Mouse (Mus musculus): ENCODE measurements around the gene Fry. TPM values are rescaled to one million over a fixed set of nuclear protein-coding genes. Genes with fewer than 3 reads are reported as not detected.

The Fry gene
- polyA plus RNA-seq, 1 experiment = not detected

DNA sequence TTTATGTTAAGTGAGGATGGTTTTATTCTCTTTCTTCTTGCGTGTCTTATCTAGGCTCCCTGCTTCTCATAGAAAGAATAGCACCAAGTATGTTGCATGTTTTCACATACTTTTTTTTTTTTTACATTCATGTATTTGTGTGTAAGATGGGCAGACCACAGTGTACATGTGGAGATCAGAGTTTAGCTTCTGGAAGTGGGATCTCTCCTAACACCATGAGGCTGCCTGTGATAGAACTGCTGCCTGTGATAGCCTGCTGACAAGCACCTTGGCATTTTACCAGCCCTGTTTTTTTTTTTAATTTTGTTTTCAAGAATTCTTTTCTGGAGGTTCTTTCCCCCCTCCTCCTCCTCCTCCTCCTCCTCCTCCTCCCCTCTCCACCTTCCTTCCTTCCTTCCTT lies 59.3 kb downstream of the Fry start:
- TF ChIP-seq GATA1 (IDR thresholded peaks at IDR 0.05; ENCODE audit: low read length) = no peak

DNA sequence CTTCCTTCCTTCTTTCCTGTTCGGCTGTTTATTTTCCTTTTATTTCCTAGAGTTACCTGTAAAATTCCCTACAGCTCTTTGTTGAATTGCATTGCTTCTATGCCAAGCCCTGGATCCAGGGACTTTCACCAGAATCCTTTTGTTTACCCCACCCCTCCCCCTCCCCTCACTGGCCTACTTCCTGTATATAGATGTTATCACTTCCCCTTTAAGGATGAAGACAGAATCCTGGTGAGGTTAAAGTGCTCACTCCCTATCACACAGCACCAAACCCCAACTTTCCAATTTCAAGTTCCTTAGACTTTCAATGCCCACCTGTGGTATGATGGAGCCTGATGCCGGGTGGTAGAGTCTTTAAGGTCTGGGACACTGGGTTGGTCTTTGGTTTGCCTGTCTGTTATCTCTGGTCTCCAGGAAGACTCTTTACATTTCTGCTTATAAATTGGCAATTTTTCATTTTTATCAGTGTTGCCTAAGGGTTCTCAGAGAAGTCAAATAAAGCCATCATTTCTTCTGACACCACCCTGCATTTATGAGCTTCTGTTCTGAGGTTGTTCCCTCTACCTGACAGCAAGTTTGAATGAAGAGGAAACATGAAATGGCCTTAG lies 59.9 kb downstream of the Fry start:
- TF ChIP-seq GATA1 (IDR thresholded peaks at IDR 0.05; ENCODE audit: low read length) = no peak

DNA sequence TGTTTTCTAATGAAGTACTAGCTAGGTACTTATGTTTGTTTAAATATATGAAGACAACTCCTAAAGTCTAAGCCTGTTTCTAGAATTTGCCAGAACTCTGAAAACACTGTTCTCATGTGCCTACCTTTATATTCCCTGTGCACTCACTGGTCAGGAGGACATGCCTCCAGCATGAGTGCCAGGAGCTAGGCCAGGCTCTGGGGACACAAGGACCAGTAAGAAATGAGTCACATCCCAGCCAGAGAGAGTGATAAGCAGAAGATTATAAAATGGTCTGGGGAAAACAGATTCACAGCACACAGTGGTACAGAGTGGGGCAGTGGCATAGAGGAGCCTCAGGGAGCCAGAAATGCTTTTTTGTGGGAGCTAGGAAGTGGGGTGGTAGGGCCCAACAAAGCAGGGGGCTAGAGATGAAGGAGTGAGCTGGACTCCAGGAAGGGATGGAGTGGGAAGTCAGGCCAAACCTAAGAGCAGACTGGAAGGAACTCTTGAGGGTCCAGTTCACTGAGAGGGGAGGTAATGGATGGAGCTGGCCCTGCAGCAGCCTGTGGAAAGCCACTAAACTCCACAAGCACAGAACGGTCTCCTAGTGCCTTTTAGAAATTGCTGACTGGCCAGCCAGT lies 62.7 kb downstream of the Fry start:
- no peak for TF ChIP-seq GATA1 (IDR thresholded peaks at IDR 0.05; ENCODE audit: low read length)

DNA sequence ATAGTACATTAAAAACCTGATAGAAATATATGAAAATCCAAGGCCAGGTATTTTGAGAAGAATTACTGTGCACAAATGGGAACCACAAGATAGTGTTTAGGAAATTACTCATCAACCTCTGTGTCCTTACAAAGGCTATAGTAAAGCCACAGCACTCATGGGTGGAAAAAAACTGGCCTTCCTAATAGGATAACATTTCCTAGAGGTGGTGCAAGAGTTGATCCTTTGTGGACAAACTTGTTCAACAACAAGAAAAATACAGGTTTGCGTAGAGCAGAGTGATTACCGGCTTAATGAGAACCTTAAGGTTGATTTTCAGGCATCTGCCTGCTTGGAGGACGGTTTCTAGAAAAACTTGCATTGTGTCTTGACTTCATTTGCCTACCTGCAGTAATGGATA lies 66.5 kb downstream of the Fry start:
- no peak for TF ChIP-seq GATA1 (IDR thresholded peaks at IDR 0.05; ENCODE audit: low read length)

DNA sequence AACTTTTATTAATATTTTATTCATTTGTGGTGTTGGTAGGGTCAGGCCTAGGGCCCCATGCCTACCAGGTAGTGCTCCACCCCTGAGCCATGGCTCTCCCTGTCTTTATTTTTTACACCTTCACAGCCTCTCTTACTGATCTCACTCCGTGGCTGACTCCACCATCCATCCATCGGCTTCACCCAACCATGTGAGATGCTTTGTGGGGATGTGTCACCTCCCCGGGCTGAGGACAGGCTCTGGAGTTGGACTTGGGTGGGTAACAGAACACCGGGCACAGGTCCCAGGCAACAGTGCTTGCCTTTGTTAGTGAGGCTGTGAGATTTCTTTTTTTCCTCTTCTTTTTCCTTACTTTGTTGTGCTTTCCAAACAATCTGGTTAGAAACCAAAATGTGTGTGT lies 67.7 kb downstream of the Fry start:
- no peak for TF ChIP-seq GATA1 (IDR thresholded peaks at IDR 0.05; ENCODE audit: low read length)

GRCm38 (mm10) chr5:150186676-150187075 lies 68.2 kb downstream of the Fry start:
- TF ChIP-seq GATA1 (IDR thresholded peaks at IDR 0.05; ENCODE audit: low read length) = no peak

DNA sequence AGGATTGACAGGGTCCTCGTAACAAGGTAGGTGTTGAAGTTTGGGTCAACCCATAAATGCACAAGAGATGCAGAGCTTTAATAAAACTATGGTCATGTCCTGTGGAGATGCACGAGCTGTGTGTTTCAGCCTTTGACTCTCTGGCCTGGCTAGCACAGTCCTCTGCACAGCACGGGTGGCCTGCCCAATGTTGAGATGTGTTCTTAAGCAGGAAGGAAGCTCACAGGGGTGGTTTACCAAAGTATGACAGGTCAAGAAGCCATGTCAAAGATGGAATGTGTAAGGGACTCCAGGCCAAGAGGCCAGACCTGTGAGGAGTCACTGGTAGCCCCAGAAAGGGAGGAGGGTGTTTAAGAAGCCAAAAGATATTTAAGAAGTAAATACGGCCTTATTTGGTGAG lies 69.6 kb downstream of the Fry start:
- no peak for TF ChIP-seq GATA1 (IDR thresholded peaks at IDR 0.05; ENCODE audit: low read length)

DNA sequence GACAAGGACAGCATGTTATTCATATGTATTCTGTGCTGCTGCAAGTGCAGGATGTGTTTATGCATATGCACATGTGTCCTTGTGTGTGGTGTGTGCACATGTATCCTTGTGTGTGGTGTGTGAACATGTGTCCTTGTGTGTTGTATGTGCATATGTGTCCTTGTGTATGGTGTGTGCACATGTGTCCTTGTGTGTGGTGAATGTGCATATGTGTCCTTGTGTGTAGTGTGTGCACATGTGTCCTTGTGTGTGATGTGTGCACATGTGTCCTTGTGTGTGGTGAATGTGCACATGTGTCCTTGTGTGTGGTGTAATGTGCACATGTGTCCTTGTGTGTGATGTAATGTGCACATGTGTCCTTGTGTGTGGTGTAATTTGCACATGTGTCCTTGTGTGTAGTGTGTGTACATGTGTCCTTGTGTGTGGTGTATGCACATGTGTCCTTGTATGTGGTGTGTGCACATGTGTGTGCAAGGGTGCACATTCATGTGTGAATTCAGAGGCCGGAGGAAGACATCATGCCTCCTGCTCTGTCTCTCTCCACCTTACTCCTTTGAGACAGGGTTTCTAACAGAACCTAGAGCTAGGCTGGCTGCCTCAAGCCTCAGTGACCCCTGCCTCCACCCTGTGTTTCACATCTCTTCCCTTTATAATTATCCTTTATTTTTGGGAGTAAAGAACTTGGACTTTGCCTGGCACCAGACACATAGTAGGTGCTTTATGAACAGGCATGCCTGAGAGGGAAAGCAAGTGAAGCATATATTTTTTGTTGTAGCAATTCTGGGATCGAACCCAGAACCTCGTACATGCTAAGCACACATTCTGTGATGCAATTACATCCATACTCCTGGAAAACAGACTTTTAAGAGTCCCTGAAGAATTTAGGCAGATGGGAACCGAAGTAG lies 72.3 kb downstream of the Fry start:
- no peak for TF ChIP-seq GATA1 (IDR thresholded peaks at IDR 0.05; ENCODE audit: low read length)

GRCm38 (mm10) chr5:150195514-150196210 lies 77.2 kb downstream of the Fry start:
- no peak for TF ChIP-seq GATA1 (IDR thresholded peaks at IDR 0.05; ENCODE audit: low read length)

DNA sequence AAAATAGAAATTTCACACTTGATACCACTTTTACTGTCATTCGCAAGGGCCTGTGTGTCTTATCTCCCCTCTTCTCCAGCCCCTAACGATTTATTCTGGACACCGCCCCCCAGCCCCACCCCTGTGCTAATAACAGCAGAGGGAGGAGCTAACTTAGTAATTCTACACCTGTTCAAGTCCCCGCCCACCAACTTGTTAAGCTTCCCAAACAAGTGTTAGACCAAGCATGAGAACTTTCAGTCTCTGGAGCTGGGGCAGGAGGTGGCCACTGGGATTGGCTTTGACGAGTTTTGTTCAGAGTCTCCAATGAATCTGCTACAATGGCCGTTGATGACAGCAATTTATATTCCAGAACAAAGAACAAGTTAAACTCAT lies 77.8 kb downstream of the Fry start:
- no peak for TF ChIP-seq GATA1 (IDR thresholded peaks at IDR 0.05; ENCODE audit: low read length)

DNA sequence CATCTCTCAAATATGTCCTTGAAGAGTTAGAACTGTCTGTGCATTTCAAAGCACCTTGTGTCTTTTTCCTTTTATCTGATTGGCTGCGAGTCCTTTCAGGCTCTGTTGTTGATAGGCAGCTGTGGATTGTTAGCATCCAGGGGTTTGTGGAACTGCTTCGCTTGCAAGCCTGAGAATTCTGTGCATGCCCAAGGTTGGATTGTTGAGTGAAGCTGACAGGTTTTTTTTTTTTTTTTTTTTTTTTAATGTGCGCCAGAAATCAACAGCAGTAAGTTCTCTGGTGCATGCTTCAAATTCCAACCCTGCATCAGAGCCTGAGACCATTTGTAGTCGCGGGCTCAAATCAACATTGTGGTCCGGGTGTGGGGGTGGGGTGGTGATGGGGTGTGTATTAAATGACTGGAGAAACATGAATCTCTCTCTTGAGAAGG lies 78.5 kb downstream of the Fry start:
- TF ChIP-seq GATA1 (IDR thresholded peaks at IDR 0.05; ENCODE audit: low read length) = no peak

DNA sequence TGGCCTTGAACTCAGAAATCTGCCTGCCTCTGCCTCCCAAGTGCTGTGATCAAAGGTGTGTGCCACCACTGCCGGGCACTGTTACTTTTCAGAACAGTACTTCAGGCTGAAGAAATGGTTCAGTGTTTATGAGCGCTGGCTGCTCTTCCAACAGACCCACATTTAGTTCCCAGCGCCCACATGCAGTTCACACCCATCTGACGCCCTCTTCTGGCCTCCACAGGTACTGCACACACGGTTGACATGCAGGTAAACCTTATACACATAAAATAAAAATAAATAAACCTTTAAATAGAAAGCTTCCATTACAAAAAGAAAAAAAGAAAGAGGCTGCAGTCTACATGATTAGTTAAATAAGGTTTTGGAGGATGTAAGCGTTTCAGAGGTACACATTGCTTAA lies 88.3 kb downstream of the Fry start:
- no peak for TF ChIP-seq GATA1 (IDR thresholded peaks at IDR 0.05; ENCODE audit: low read length)

DNA sequence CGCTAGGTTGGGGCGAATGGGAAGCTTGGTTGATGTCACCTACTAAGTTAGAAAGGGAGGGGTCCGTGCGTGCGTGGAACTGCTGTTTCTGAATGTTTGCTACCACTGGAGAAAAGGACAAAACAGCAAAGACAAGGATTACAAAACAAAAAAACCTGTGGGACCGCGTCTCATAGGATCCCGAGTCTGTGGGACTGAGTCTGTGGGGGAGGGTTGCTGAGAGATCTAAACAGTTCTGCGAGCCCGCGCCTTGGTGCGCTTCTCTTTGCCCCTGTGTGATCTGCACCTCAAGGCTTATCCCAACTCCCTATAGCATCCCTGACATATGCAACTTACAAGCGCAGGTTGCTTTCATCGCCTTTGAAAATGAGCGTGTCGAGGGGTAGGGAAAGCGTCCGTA lies 89.2 kb downstream of the Fry start:
- no peak for TF ChIP-seq GATA1 (IDR thresholded peaks at IDR 0.05; ENCODE audit: low read length)

DNA sequence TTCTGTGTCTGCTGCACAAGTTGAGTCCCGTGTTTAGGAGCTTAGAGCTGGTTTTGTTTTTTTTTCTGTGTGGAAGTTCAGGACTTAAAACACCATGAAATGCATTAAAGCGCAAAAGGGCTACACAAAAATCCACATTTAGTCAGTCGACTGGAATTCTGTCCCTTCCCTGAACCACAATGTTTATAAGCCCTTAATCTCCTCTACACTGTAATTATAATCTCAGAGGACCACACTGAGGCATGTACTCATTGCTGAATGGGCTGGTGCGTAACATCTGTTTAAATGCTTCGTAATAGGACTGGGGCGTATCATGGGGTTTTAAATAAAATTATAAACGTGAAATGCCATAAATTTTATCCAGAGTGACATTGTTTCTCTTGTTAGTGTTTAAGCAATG lies 89.6 kb downstream of the Fry start:
- no peak for TF ChIP-seq GATA1 (IDR thresholded peaks at IDR 0.05; ENCODE audit: low read length)

- no peak for TF ChIP-seq GATA1 (IDR thresholded peaks at IDR 0.05; ENCODE audit: low read length)
These were observed 95.6 kb downstream of the Fry start for GRCm38 (mm10) chr5:150214081-150214480.

GRCm38 (mm10) chr5:150216066-150216465 lies 97.6 kb downstream of the Fry start:
- no peak for TF ChIP-seq GATA1 (IDR thresholded peaks at IDR 0.05; ENCODE audit: low read length)

Data from G1E-ER4 (cell line).